Mouse (Mus musculus) yolk sac, embryonic 10.5 days (tissue): ENCODE results near the gene Tcf7l1.

Source experiments
- DNase-seq: peaks from one replicate; pipeline ENCODE4 v3.0.0-alpha.2; 2017; ENCODE audit warnings: low spot score

The Tcf7l1 gene

GRCm38 (mm10) chr6:72623661-72624402 is 165.2 kb downstream of the Tcf7l1 start:
- DNase-seq, result no peak

GRCm38 (mm10) chr6:72622917-72623316 is 166.1 kb downstream of the Tcf7l1 start:
- no peak for DNase-seq

- DNase-seq, result peak; percentile 52
These were observed 168.1 kb downstream of the Tcf7l1 start for GRCm38 (mm10) chr6:72620920-72621319.

GRCm38 (mm10) chr6:72619734-72620532 is 169.1 kb downstream of the Tcf7l1 start:
- peak; percentile 80 for DNase-seq

- peak; percentile 91 for DNase-seq
These were observed 172.3 kb downstream of the Tcf7l1 start, which contains the start of gene Tgoln1 for GRCm38 (mm10) chr6:72616643-72617288. Gene Tgoln1 (minus strand): TSS chr6:72617000.

GRCm38 (mm10) chr6:72615561-72616375 is 173.3 kb downstream of the Tcf7l1 start:
- DNase-seq, result no peak

GRCm38 (mm10) chr6:72615151-72615550 is 173.9 kb downstream of the Tcf7l1 start:
- DNase-seq, result no peak

GRCm38 (mm10) chr6:72610261-72610660 is 178.8 kb downstream of the Tcf7l1 start:
- DNase-seq, result no peak

GRCm38 (mm10) chr6:72608662-72609184 is 180.3 kb downstream of the Tcf7l1 start:
- DNase-seq, result no peak

- DNase-seq, result no peak
These were observed 181.4 kb downstream of the Tcf7l1 start for GRCm38 (mm10) chr6:72607676-72608075.

- DNase-seq, result no peak
These were observed 182.0 kb downstream of the Tcf7l1 start for GRCm38 (mm10) chr6:72607060-72607459.

- no peak for DNase-seq
These were observed 185.0 kb downstream of the Tcf7l1 start for GRCm38 (mm10) chr6:72604066-72604465.

GRCm38 (mm10) chr6:72601732-72602131 is 187.3 kb downstream of the Tcf7l1 start:
- DNase-seq, result peak; percentile 70

- no peak for DNase-seq
These were observed 188.3 kb downstream of the Tcf7l1 start for GRCm38 (mm10) chr6:72600771-72601170.

GRCm38 (mm10) chr6:72600216-72600615 is 188.8 kb downstream of the Tcf7l1 start:
- no peak for DNase-seq

GRCm38 (mm10) chr6:72598791-72599557 is 190.1 kb downstream of the Tcf7l1 start:
- DNase-seq, result no peak

- DNase-seq, result peak; percentile 94
These were observed 190.9 kb downstream of the Tcf7l1 start, which contains the start of the genes Elmod3 and Retsat for GRCm38 (mm10) chr6:72597956-72598753. Gene Elmod3 (minus strand): TSS chr6:72598413. Gene Retsat (plus strand): TSS chr6:72598475.

GRCm38 (mm10) chr6:72597083-72597874 is 191.8 kb downstream of the Tcf7l1 start:
- no peak for DNase-seq

GRCm38 (mm10) chr6:72593914-72594313 is 195.1 kb downstream of the Tcf7l1 start:
- no peak for DNase-seq
